Mouse (Mus musculus) megakaryocyte-erythroid progenitor cell, adult 5-6 weeks (primary cell): ENCODE data around the gene Cadm1. TPM values are rescaled to one million over a fixed set of nuclear protein-coding genes. Genes with fewer than 3 reads are reported as not detected.

Source experiments
- ATAC-seq: replicated peaks from 2 replicates; pipeline ENCODE4 v1.8.0; 2016; ENCODE audit warnings: mild to moderate bottlenecking, inconsistent platforms; ENCODE audit not compliant: severe bottlenecking, poor library complexity, low FRiP score, low TSS enrichment
- total RNA-seq, 2 experiments: library from RNA; stranded (forward) in 1 of 2; stranded (reverse) in 1 of 2; fragments of 200-1000, 215-1000 nt in 1 of 2; fragments of >200 nt in 1 of 2; fragmentation: Nextera tagmentation in 1 of 2; gene quantifications; 2 replicates each; pipeline ENCODE4 v1.2.3; 2014 to 2017

Gene Cadm1
- total RNA-seq, 2 experiments from 2014 or later = not detected

- ATAC-seq = no peak
Observed at GRCm38 (mm10) chr9:47545667-47546066, 15.7 kb downstream of the Cadm1 start.

GRCm38 (mm10) chr9:47548402-47548801 lies 18.4 kb downstream of the Cadm1 start:
- ATAC-seq = no peak

- ATAC-seq = no peak
Observed at GRCm38 (mm10) chr9:47548916-47549315, 18.9 kb downstream of the Cadm1 start.

GRCm38 (mm10) chr9:47552960-47553575 lies 23.1 kb downstream of the Cadm1 start:
- ATAC-seq = no peak

- no peak for ATAC-seq
Observed at GRCm38 (mm10) chr9:47560726-47561125, 30.8 kb downstream of the Cadm1 start.

GRCm38 (mm10) chr9:47561596-47561995 lies 31.6 kb downstream of the Cadm1 start:
- ATAC-seq = no peak

GRCm38 (mm10) chr9:47565088-47565487 lies 35.1 kb downstream of the Cadm1 start:
- no peak for ATAC-seq

GRCm38 (mm10) chr9:47567873-47568272 lies 37.9 kb downstream of the Cadm1 start:
- no peak for ATAC-seq

GRCm38 (mm10) chr9:47570184-47570583 lies 40.2 kb downstream of the Cadm1 start:
- no peak for ATAC-seq

GRCm38 (mm10) chr9:47571461-47571860 lies 41.5 kb downstream of the Cadm1 start:
- no peak for ATAC-seq

- no peak for ATAC-seq
Observed at GRCm38 (mm10) chr9:47572132-47572531, 42.2 kb downstream of the Cadm1 start.

GRCm38 (mm10) chr9:47573456-47573855 lies 43.5 kb downstream of the Cadm1 start:
- ATAC-seq = no peak

- ATAC-seq = no peak
Observed at GRCm38 (mm10) chr9:47574710-47575414, 44.9 kb downstream of the Cadm1 start.

- no peak for ATAC-seq
Observed at GRCm38 (mm10) chr9:47575764-47576163, 45.8 kb downstream of the Cadm1 start.

GRCm38 (mm10) chr9:47579464-47579863 lies 49.5 kb downstream of the Cadm1 start:
- no peak for ATAC-seq

- no peak for ATAC-seq
Observed at GRCm38 (mm10) chr9:47581576-47582365, 51.8 kb downstream of the Cadm1 start.

GRCm38 (mm10) chr9:47583241-47583640 lies 53.3 kb downstream of the Cadm1 start:
- no peak for ATAC-seq

GRCm38 (mm10) chr9:47586176-47586575 lies 56.2 kb downstream of the Cadm1 start:
- no peak for ATAC-seq

- ATAC-seq = no peak
Observed at GRCm38 (mm10) chr9:47586839-47587238, 56.9 kb downstream of the Cadm1 start.

- no peak for ATAC-seq
Observed at GRCm38 (mm10) chr9:47587577-47588194, 57.7 kb downstream of the Cadm1 start.
